Mouse (Mus musculus): Measurements from ENCODE around the gene Pex6. TPM values are rescaled to one million over a fixed set of nuclear protein-coding genes. Genes with fewer than 3 reads are reported as not detected.
"Not testable (repeated sequence)": the region's sequence is repeated elsewhere in the genome, so short reads cannot be mapped to it uniquely, and the experiment has no call there.

The Pex6 gene
- total RNA-seq, 2 experiments from 2014 or later: 13.6 to 15.0 TPM

DNA sequence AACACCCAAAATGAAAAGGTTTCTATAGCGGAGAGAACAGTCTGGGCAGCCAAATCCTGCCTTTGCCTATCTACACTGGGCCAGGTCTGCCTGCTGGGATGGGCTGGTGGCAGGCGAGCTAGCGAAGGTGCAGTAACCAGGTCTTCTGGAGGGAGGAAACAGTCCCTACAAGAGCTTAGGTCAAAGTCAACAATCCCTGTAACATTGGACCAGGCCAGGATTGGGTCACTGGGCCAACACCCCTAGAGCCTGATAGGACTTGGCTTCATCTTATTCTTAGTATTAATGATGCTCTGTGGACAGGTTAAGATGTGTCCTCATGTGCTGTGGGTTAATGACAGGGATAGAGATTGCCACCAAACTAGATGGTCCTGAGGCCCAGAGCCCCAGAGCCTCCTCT lies 22.8 kb downstream of the Pex6 start:
- no peak for DNase-seq (ENCODE audit: low spot score)

DNA sequence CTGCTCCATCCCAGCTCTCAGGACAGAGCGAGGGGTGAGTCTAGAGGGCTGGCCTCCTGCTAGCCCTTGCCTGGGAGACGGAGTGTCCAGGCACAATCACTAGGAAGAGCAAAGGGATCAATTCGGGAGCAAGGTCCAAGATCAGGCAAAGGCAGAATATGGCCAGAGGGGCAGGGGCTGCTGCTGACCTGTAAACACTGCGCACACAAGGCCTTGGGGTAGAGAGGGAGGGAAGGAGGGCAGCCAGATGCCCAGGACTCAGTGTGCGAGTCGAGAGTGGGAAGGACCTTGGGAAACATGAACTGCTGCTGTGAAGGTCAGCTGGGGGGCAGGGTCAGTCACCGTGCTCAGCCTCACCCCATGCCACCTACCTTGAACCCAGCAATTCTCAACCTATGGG lies 24.0 kb downstream of the Pex6 start:
- DNase-seq (ENCODE audit: low spot score): no peak

DNA sequence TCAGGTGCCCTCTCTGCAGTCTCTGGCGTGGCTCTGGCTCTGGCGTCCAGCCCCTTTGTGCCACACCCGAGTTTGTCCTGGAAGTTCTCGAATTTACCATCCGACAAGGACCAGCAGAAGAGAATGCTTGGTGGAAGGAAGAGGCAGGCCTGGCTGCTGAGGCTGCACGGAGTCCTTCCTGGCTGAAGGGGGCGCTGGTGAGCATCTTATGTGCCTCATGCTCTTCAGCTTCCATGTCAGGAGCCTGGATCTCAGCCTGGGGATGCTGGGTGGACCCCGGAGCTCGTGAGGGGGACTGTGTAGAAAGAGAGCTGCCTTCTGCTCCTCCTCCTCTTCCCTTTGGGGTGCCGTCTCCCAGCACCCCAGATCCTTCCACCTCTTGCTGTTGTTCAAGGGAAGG lies 24.9 kb downstream of the Pex6 start:
- no peak for DNase-seq (ENCODE audit: low spot score)

DNA sequence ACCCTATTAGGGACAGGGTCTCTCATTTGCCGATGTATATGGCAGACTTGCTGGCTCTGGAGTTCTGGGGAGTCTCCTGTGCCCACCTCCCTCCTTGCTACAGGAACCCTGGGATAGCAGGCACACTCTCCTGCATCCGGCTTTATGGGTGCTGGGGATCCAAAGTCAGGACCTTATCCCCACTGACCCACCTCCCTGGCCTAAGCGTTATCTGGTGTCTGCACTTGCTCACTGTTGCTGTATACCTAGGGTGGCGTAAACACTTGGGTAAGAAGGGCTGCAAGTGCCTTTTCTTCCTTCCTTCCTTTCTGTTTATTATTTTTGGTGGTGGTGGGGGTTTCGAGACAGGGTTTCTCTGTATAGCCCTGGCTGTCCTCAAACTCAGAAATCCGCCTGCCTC lies 30.0 kb downstream of the Pex6 start:
- DNase-seq (ENCODE audit: low spot score): no peak

DNA sequence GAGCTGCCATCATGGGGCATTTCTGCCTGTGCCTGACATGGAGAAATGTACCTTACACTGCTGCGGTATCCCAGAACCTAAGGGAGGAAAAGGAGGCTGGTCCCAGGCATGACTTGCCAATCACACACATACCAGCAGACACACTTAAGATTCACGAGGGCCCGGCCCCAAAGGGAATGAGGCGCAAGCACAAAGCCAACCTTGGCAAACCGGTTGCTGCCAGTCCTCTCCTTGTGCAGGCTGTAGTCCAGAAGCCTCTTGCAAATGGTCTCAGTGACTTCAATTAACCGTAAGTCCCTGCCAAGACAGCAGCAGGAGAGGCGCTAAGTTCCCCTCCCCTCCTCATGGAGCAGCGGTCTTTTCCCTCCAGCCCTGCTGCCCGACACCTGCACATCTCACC lies 31.7 kb downstream of the Pex6 start:
- no peak for DNase-seq (ENCODE audit: low spot score)

DNA sequence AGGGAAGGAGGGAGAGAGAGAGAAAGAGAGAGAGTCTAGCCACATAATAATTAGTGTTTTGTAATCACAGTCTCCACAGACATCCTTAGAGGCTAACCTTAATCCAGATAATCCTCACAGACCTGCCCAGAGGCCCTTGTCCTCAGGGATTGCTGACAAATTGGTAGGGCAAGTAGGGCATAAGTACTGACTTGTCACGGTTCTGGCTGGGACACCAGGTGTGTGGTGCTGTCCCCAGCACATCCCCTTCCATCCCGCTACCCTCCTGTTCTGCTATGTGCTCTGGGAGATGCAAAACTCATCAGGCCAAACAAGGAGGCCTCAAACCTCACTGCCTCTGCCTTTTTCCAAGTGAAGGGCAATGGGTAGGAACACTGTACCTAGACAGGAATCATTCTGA lies 34.2 kb downstream of the Pex6 start:
- DNase-seq (ENCODE audit: low spot score): no peak

DNA sequence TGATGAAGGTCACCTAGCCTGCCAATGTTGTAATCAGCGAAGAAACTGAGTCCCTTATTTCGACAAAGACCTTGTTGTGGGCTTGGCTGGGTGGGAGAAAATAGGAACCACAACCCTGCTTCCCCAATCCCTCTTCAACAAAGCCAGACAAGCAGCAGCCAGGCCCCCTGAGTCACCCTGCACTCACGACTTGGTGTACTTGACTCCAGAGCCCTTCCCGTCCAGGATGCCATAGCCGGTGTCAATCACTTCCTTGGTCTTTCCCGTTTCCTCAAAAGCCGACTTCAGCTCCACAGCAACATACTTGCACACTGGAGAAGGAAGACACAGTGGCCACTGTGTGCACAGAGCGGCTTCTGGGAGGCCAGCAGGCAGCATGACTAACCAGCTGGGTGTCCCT lies 36.0 kb downstream of the Pex6 start:
- no peak for DNase-seq (ENCODE audit: low spot score)

DNA sequence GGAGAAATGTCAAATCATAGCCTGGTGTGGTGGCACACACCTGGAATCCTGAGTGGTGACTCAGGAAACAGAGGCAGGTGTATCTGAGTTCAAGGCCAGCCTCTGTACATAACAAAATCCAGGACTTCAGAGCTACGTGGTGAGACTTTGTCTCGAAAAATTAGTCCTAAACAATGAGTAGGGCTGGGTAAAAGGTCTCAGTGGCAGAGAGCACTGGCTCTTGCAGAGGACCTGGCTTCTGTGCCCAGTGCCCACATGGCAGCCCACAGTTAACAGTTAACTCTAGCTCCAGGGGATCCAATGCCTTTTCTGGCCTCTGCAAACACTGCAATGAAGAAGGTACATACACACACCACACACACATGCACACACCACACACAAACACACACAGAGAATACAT lies 36.5 kb downstream of the Pex6 start:
- DNase-seq (ENCODE audit: low spot score): no peak

DNA sequence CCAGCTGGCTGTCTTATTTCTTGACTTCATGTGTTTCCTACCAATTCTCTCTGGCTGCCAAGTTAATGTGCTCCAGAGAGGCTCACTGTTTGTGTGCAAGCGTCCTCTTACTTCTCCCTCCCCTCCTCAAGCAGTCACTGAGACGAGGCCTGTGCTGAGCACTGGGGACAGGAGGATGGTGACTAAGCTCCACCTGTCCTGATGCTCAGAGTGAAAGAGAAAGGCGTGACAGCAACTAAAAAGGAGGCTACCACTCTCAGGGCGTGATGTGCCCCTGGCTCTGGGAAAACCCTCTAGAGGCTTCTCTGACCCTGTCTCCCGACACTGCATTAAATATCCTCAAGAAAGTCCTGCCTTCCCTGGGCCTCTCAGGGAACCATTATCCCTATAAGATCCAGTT lies 38.0 kb downstream of the Pex6 start:
- DNase-seq (ENCODE audit: low spot score): no peak

DNA sequence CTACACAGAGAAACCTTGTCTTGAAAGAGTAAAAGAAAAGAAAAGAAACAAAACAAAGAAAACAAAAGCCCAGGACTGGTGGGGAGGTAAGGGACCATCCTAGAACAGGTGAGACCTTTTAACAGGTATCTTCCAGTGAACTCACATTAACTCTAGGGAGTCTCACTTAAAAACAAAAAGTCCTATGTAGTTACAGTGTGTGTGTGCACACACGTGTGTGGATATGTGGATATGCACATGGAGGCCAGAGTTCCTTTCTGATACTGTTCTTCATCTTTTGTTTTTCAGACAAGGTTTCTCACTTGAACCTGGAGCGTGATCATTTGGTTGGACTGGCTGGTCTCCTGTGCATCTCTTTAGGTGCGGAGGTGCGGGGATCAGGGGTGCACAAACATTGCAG lies 39.3 kb downstream of the Pex6 start:
- DNase-seq (ENCODE audit: low spot score): no peak

DNA sequence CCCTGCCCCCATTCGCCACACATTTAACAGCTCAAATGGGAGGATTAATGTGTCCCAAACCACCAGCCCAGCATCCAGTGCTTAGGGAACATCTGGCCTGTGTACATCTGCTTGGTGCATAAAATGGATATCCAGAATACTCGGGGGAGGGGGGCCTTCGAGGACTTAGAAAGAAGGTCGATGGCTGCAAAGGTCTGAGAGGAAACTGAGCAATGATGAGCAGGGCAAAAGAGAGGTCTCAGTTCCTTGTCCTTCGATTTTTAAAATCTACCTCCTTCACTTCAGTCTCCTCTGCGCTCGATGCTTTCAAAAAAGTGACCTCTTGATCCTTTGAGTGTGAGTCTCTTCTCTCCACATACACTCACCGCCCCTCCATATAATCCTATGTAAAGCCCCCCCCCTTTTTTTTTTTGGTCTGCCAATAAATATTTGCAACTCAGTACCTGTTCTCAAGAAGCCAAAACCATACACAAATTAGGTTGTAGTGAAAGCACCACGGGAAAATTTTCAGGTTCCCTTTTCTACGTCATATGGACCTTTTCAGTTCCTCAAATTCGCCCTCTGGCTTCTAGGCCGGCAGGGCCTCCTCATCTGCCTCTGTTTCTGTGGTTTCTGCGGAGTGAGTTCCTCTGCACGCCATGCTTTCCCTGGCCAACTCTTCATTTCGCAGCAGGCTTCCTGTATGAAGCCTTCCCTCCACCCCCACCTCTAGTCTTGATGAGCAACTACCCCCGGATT lies 40.0 kb downstream of the Pex6 start:
- DNase-seq (ENCODE audit: low spot score): peak; percentile 32

DNA sequence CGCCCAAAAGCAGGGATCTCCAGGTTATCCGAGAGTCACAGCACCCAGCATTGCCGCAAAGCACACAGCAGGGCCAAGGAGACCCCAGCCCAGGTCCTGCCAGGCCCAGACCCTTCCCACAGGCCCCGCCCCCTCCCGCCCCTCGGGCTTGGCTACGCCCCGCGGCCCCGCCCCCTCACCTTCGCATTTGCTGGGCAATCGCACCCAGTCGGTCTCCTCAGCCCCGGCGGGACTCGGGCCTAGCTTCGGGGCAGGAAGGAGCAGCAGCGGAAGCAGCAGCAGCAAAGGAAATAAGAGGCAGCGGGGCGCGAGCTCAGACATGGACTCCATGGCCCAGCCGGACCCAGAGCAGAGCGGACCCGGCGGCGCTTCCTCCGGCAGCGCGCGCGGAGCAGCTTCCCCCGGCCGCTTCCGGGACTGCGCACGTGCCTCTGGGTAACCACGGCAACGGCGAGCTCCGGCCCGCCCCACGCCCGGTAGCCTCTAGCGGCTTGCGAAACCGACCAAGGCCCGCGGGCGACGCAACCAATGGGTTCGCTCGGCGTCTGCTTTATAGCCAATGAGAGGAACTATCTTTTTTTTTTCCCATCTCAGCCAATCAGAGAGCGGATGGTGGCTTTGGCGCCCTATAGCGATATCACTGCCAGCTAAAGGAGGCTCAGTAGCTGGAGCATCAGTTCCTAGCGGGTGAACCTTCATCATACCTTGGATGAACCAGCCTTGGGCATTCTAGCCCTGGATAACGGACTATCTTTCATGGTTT lies 40.7 kb downstream of the Pex6 start, which contains the start of gene Cnpy3:
Cnpy3 (minus strand) TSS at position 421 of the 763 bp plus-strand sequence.
- peak; percentile 97 for DNase-seq (ENCODE audit: low spot score)

DNA sequence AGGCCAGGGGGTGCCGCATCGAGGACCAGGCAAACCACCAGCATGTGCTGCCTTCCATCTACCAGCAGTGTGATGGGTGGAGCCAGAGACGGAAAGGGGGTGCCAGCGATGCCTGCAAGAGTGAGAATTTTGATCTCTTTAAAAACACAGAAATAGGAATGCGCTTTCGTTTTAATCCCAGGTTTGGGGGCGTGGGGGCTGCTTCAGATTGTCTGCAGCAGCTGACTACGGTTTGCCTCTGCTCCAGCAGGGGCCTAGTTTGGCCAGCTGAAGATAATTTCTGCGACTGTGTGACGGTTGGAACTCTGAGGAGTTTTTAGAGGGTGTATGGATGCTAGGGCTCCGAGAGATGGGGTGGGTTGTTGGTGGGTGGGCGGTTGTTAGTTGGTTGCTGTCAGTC lies 47.5 kb downstream of the Pex6 start:
- no peak for DNase-seq (ENCODE audit: low spot score)

DNA sequence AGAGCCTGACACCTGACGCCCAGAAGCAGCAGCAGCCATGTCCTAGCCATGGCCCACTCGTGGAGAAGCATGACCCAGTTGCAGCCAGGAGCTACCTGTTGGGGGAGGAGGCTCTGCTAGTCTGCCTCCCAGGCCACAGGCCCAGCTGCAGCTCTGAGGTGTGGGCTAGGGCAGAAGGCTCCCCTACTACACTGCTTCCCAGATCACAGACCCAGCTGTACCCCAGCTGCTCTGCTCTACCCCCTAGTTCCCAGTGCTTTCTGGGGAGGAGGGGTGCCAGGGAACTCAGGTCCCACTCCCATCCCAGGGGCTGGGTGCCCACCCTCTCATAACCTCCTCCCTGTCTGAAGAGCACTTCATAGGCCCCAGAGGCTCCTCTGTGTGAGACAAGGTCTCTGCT lies 52.3 kb downstream of the Pex6 start, which contains the start of gene Ptcra:
Ptcra (minus strand) TSS at position 169 of the 400 bp plus-strand sequence.
- no peak for DNase-seq (ENCODE audit: low spot score)

DNA sequence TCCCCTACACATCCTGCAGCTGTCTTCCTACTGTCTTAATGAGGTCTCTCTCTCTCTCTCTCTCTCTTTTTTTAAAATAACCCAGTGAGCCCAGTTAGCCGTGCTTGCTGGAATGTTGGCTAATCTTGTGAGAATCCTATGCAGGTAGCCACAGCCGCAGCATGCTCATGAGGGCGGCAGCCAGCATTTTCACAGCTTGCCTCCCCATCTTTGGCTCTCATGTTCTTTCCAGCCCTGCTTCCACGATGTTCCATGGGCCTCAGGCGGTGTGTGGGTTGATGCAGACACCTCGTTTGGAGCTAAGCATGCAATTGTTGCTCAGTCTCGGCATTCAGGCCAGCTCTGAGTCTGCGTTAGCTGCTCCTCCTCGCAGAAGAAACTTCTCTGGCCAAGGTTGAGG lies 53.7 kb downstream of the Pex6 start:
- not testable (repeated sequence) for DNase-seq (ENCODE audit: low spot score)

DNA sequence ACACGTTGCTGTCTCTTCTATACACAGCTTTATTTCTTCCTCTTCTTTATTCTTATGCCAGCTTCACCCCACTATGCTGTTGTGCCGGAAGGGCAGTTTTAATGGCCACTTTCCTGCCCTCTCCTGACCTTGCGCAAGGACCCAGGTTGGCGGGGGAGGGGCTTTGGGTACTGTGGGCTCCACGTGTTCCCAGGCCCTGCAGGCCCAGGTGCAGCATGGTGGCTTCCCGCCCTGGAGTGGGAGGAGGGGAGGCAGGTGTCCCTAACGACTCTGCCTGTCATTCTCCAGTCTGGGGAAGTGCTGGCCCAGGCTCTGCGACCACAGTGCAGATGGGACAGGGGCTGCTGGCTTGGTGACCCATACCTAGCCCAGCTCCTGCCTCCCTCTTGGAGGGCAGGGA lies 56.6 kb downstream of the Pex6 start:
- no peak for DNase-seq (ENCODE audit: low spot score)

DNA sequence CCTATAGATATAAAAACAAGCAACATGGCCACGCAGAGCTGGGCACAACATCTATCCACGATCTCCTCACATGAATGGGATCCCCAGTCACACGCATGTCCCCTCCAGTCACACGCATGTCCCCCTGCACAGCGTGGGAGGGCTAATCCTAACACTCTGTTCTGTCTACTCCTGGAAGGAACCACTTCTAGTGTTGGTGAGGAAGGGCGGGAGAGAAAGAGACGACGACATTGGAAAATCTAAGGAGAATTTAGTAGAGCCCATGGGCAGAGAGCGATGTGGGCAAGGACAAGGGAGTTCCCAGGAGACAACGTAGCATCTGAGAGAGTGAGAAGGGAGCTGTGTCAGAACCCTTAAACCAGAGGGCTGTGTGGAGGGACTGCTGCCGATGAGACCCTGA lies 59.3 kb downstream of the Pex6 start:
- DNase-seq (ENCODE audit: low spot score): no peak

DNA sequence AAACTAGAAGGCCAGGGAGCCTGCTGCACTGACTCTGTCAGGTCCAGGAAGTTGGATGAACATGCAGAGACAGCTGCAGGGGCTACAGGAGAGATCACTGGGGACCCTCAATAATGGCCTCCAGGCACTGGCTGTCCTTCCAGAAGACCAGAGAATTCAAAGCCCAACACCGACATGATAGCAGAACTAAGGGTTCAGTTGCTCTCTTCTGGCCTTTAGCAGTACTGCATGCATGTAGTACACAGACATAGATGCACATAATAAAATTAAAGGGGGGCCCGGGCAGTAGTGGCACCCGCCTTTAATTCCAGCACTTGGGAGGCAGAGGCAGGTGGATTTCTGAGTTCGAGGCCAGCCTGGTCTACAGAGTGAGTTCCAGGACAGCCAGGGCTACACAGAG lies 59.8 kb downstream of the Pex6 start:
- no peak for DNase-seq (ENCODE audit: low spot score)

DNA sequence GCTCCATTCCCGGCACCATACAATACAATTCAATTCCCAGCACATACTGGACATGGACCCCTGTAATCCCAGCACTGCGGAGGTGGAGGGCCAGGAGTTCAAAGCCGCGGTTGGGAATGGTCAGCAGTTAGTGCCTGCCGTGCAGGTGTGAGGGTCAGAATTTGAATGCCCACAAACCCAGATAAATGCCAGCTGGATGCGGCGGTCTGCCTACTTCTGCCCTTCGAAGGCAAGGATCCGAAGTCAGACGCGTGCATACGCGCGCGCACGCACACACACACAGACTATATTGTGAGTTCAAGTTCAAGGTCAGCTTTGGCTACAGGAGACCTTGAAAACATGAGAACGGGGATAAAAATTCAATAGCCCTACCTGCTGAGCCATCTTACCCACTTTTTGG lies 60.4 kb downstream of the Pex6 start:
- DNase-seq (ENCODE audit: low spot score): no peak

DNA sequence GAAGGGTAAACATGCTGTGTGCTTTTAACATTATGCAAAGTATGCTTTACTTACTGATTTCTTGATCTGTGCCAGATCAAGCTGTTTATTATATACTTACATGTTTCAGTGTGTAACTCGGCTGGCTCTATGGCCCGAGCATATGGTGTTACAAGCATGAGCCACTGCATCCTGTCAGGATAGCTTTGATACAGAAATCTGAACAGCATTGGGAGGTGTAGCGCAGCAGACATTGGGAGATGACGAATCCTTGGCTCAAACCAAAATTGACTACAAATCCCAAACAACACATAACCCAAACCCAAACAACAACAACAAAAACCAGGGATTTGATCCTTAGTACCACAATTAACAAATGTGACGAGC lies 60.8 kb downstream of the Pex6 start:
- no peak for DNase-seq (ENCODE audit: low spot score)

DNA sequence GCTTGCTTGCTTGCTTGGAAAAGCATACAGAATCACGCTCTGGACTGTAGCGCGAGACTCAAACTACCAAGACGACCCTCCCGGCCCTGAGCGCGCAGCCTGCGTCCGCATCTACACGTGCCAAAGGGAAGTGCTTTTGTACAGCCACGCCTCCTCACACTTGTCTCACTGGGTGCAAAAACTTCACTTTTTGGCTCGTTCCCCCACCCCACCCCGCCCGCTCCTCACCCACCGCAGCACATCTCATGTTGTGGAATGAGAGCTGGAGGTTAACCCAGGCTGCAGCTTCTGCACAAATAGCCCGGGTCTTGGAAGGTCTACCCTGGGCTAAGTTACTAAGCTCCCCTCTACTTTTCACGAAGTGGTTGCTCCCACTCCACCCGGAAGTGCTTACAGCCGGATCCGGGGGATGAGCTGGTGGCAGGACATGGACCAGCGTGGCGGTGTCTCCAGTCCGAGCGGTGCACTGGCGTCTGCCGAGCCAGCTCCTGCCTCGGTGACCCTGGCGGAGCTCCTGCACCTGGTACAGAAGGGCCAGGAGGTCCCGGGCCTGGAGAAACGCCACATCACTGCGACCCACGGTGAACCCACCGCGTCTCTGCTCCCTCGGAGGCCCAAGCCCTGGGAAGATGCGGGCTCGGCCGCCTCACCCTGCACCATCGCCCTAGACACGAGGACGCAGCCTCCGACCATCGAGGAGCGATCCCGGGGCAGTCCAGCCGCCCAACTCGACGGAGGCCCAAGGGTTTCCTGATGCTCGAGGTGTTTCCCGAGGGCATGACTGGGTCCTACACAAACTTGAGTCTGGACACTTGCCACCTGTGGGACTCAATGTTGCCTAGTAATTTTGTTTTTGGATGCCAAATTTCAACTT lies 61.4 kb downstream of the Pex6 start, which contains the start of gene 2310039H08Rik:
2310039H08Rik (plus strand) TSS at position 232 of the 874 bp plus-strand sequence.
- peak; percentile 85 for DNase-seq (ENCODE audit: low spot score)
